Mouse (Mus musculus) MEL (cell line): ENCODE data around the gene Kif23.

ENCODE experiments used
- CHD1 ChIP-seq: IDR thresholded peaks from 2 replicates; pipeline ENCODE4 v1.6.1; 2012; ENCODE audit warnings: low read depth, mild to moderate bottlenecking, inconsistent platforms, low read length, improper control_type of control experiment
- CTCF ChIP-seq, 3 experiments: IDR thresholded peaks in 2 of 3; conservative IDR thresholded peaks in 1 of 3; 2 replicates each; pipeline ENCODE4 v1.5.1; 2011 to 2012; ENCODE audit warnings: low read length in 3 of 3, low read depth in 2 of 3, mild to moderate bottlenecking in 2 of 3, improper control_type of control experiment in 1 of 3, inconsistent platforms in 1 of 3, mixed read lengths in 1 of 3, moderate library complexity in 1 of 3; ENCODE audit not compliant: control insufficient read depth in 1 of 3, insufficient read depth in 1 of 3, poor library complexity in 1 of 3, severe bottlenecking in 1 of 3
- E2F4 ChIP-seq: IDR thresholded peaks from 2 replicates; pipeline ENCODE4 v1.6.1; 2011; ENCODE audit warnings: low read depth, low read length, improper control_type of control experiment, borderline replicate concordance
- ELF1 ChIP-seq: IDR thresholded peaks from 2 replicates; pipeline ENCODE4 v1.6.1; 2014; ENCODE audit warnings: low read depth, mild to moderate bottlenecking, inconsistent platforms, low read length, improper control_type of control experiment, moderate library complexity
- GATA1 ChIP-seq: IDR thresholded peaks from 2 replicates; pipeline ENCODE4 v1.6.1; 2011; ENCODE audit warnings: low read depth, low read length, improper control_type of control experiment
- MEF2A ChIP-seq: IDR thresholded peaks from 2 replicates; pipeline ENCODE4 v1.6.1; 2014; ENCODE audit warnings: low read depth, mild to moderate bottlenecking, inconsistent platforms, low read length, improper control_type of control experiment; ENCODE audit not compliant: poor library complexity, insufficient replicate concordance, severe bottlenecking; ENCODE audit errors: extremely low read depth
- NRF1 ChIP-seq: IDR thresholded peaks from 2 replicates; pipeline ENCODE4 v1.6.1; 2014; ENCODE audit warnings: low read depth, mild to moderate bottlenecking, inconsistent platforms, low read length, improper control_type of control experiment, moderate library complexity; ENCODE audit not compliant: poor library complexity, insufficient read depth, severe bottlenecking
- POLR2A ChIP-seq, 2 experiments: IDR thresholded peaks; 2 replicates each; pipeline ENCODE4 v1.6.1; 2011 to 2012; ENCODE audit warnings: low read length in 2 of 2, mild to moderate bottlenecking in 2 of 2, control low read depth in 1 of 2, improper control_type of control experiment in 1 of 2, low read depth in 1 of 2, moderate library complexity in 1 of 2; ENCODE audit not compliant: control insufficient read depth in 1 of 2, insufficient read depth in 1 of 2, poor library complexity in 1 of 2
- USF2 ChIP-seq, 2 experiments: IDR thresholded peaks; 2 replicates each; pipeline ENCODE4 v1.6.1; 2011 to 2012; ENCODE audit warnings: improper control_type of control experiment in 2 of 2, low read length in 2 of 2, borderline replicate concordance in 1 of 2, inconsistent platforms in 1 of 2, low read depth in 1 of 2, mild to moderate bottlenecking in 1 of 2; ENCODE audit not compliant: insufficient read depth in 1 of 2
- ZMIZ1 ChIP-seq: IDR thresholded peaks from 2 replicates; pipeline ENCODE4 v1.6.1; 2012; ENCODE audit warnings: low read depth, mild to moderate bottlenecking, inconsistent platforms, low read length, improper control_type of control experiment, moderate library complexity

- TF ChIP-seq NRF1, result no peak
- TF ChIP-seq CHD1, result no peak
- no peak for TF ChIP-seq ELF1
- TF ChIP-seq USF2 (IDR thresholded peaks at IDR 0.05; ENCODE audit: borderline replicate concordance in 1 of 2, insufficient read depth in 1 of 2, low read depth in 1 of 2, low read length in 2 of 2), result no peak
- no peak for TF ChIP-seq MEF2A
- no peak for TF ChIP-seq E2F4
- TF ChIP-seq ZMIZ1, result no peak
- no peak for TF ChIP-seq POLR2A (IDR thresholded peaks at IDR 0.05; ENCODE audit: control insufficient read depth in 1 of 2, insufficient read depth in 1 of 2, low read depth in 1 of 2, low read length in 2 of 2, poor library complexity in 1 of 2)
- TF ChIP-seq CTCF (IDR thresholded peaks at IDR 0.05 in 2 of 3, conservative IDR thresholded peaks at IDR 0.05 in 1 of 3; ENCODE audit: control insufficient read depth in 1 of 3, insufficient read depth in 1 of 3, low read depth in 2 of 3, low read length in 3 of 3, poor library complexity in 1 of 3, severe bottlenecking in 1 of 3), result no peak
- no peak for TF ChIP-seq GATA1
Measured at GRCm38 (mm10) chr9:61895014-61895413, 51.6 kb downstream of the Kif23 start.
